Mouse (Mus musculus) testis, adult 2 months (tissue): ENCODE measurements around the gene Ccdc162. TPM values are rescaled to one million over a fixed set of nuclear protein-coding genes. Genes with fewer than 3 reads are reported as not detected.
"Not testable (repeated sequence)": the region's sequence is repeated elsewhere in the genome, so short reads cannot be mapped to it uniquely, and the experiment has no call there.

Source experiments
- H3K27ac ChIP-seq: fragments of 200-500 bp; 2 replicates; pipeline ENCODE4 v1.5.1; 2012; ENCODE audit warnings: low read depth, low read length; ENCODE audit not compliant: control insufficient read depth, insufficient read depth
- H3K27me3 ChIP-seq: fragments of 200-500 bp; 2 replicates; pipeline ENCODE4 v1.6.1; 2012; ENCODE audit warnings: mild to moderate bottlenecking, low read length, moderate library complexity; ENCODE audit not compliant: control insufficient read depth, insufficient read depth
- H3K36me3 ChIP-seq: fragments of 200-500 bp; 2 replicates; pipeline ENCODE4 v1.6.1; 2012; ENCODE audit warnings: mild to moderate bottlenecking, low read length; ENCODE audit not compliant: control insufficient read depth, insufficient read depth
- H3K4me1 ChIP-seq: fragments of 200-500 bp; 2 replicates; pipeline ENCODE4 v1.6.1; 2012; ENCODE audit warnings: low read length; ENCODE audit not compliant: control insufficient read depth, insufficient read depth
- H3K4me3 ChIP-seq: fragments of 200-500 bp; 2 replicates; pipeline ENCODE4 v1.5.1; 2012; ENCODE audit warnings: low read depth, mild to moderate bottlenecking, low read length, moderate library complexity, mixed read lengths; ENCODE audit not compliant: control insufficient read depth
- CTCF ChIP-seq: fragments of 200-500 bp; IDR thresholded peaks from 2 replicates; pipeline ENCODE4 v1.5.1; 2012; ENCODE audit warnings: low read depth, mild to moderate bottlenecking, inconsistent platforms, low read length, moderate library complexity; ENCODE audit not compliant: control insufficient read depth, insufficient read depth, insufficient replicate concordance
- POLR2A ChIP-seq: fragments of 200-500 bp; IDR thresholded peaks from 2 replicates; pipeline ENCODE4 v1.6.1; 2012; ENCODE audit warnings: low read depth, mild to moderate bottlenecking, inconsistent platforms, low read length, moderate library complexity; ENCODE audit not compliant: control insufficient read depth
- polyA plus RNA-seq: library from polyadenylated mRNA; depleted of rRNA; stranded (reverse); fragments of >200 nt; gene quantifications from 2 replicates; pipeline ENCODE4 v1.2.3, GENCODE M21; 2012

Gene Ccdc162
- polyA plus RNA-seq, 1 experiment: 0.56 TPM

- TF ChIP-seq CTCF (0 out of 2 replicates have a peak, but pooled peaks have one; percentile 9), POLR2A (no peak)
- Histone ChIP-seq H3K27ac (peak overlapping the region; percentile 81), H3K36me3 (no peaks in the 10 kb centered on the region; the same call in 1 of the 2 replicates), H3K27me3 (no peaks in the 10 kb centered on the region), H3K4me3 (peak overlapping the region; percentile 96), H3K4me1 (peaks cover 2% of the 10 kb centered on the region; the same call in 1 of the 2 replicates)
These were observed 197.9 kb downstream of the Ccdc162 start for GRCm38 (mm10) chr10:41518508-41518980.

- Histone ChIP-seq H3K27ac (no peak overlapping the region), H3K4me1 (no peaks in the 10 kb centered on the region), H3K36me3 (no peaks in the 10 kb centered on the region), H3K4me3 (no peak overlapping the region), H3K27me3 (no peaks in the 10 kb centered on the region)
- TF ChIP-seq CTCF (no peak), POLR2A (no peak)
These were observed 201.5 kb downstream of the Ccdc162 start for GRCm38 (mm10) chr10:41514921-41515320.

- TF ChIP-seq POLR2A: no peak
- TF ChIP-seq CTCF: no peak
- Histone ChIP-seq H3K27ac (no peak overlapping the region), H3K27me3 (no peaks in the 10 kb centered on the region)
These were observed 202.1 kb downstream of the Ccdc162 start for GRCm38 (mm10) chr10:41514301-41514700.

GRCm38 (mm10) chr10:41509160-41509559 is 207.3 kb downstream of the Ccdc162 start:
- TF ChIP-seq CTCF (no peak), POLR2A (no peak)
- H3K36me3 ChIP-seq: no peaks in the 10 kb centered on the region
- no peaks in the 10 kb centered on the region for H3K4me1 ChIP-seq

More at GRCm38 (mm10) chr10:41514301-41514700, 202.1 kb downstream of the Ccdc162 start:
- Histone ChIP-seq H3K36me3 (no peaks in the 10 kb centered on the region), H3K4me1 (no peaks in the 10 kb centered on the region), H3K4me3 (no peak overlapping the region)

GRCm38 (mm10) chr10:41505446-41505845 is 211.0 kb downstream of the Ccdc162 start:
- peak; percentile 40; the same call in 1 of the 2 replicates for TF ChIP-seq CTCF
- not testable (repeated sequence) for H3K36me3 ChIP-seq, H3K4me3 ChIP-seq, H3K4me1 ChIP-seq, H3K27ac ChIP-seq, H3K27me3 ChIP-seq

More at GRCm38 (mm10) chr10:41509160-41509559, 207.3 kb downstream of the Ccdc162 start:
- no peak overlapping the region for H3K4me3 ChIP-seq
- H3K27ac ChIP-seq: no peak overlapping the region
- H3K27me3 ChIP-seq: no peaks in the 10 kb centered on the region

GRCm38 (mm10) chr10:41504996-41505395 is 211.4 kb downstream of the Ccdc162 start:
- no peak for TF ChIP-seq CTCF
- no peak for TF ChIP-seq POLR2A
- H3K4me1 ChIP-seq: no peaks in the 10 kb centered on the region
- H3K27ac ChIP-seq: no peak overlapping the region
- H3K27me3 ChIP-seq: no peaks in the 10 kb centered on the region
- no peaks in the 10 kb centered on the region for H3K36me3 ChIP-seq
- no peak overlapping the region for H3K4me3 ChIP-seq

GRCm38 (mm10) chr10:41500941-41501340 is 215.5 kb downstream of the Ccdc162 start:
- Histone ChIP-seq H3K27ac (no peak overlapping the region), H3K4me1 (no peaks in the 10 kb centered on the region), H3K27me3 (no peaks in the 10 kb centered on the region), H3K36me3 (no peaks in the 10 kb centered on the region), H3K4me3 (no peak overlapping the region)
- no peak for TF ChIP-seq POLR2A
- TF ChIP-seq CTCF: no peak

- TF ChIP-seq POLR2A (no peak), CTCF (no peak)
- H3K4me1 ChIP-seq: peaks cover 13% of the 10 kb centered on the region
- H3K27ac ChIP-seq: no peak overlapping the region
- H3K27me3 ChIP-seq: no peaks in the 10 kb centered on the region
- H3K4me3 ChIP-seq: peak overlapping the region; percentile 55
- no peaks in the 10 kb centered on the region for H3K36me3 ChIP-seq
These were observed 225.3 kb downstream of the Ccdc162 start for GRCm38 (mm10) chr10:41491111-41491510.
